Mouse (Mus musculus) lung, adult 2 months (tissue): Measurements from ENCODE around the gene Nupl2.

Experiments used
- CTCF ChIP-seq: fragments of 200-500 bp; IDR thresholded peaks from 2 replicates; pipeline ENCODE4 v1.5.1; 2011; ENCODE audit warnings: mild to moderate bottlenecking, low read length, control low read depth; ENCODE audit not compliant: insufficient read depth
- POLR2A ChIP-seq: fragments of 200-500 bp; IDR thresholded peaks from 2 replicates; pipeline ENCODE4 v1.6.1; 2011; ENCODE audit warnings: low read depth, mild to moderate bottlenecking, control low read depth, low read length, borderline replicate concordance; ENCODE audit errors: extremely low read depth

DNA sequence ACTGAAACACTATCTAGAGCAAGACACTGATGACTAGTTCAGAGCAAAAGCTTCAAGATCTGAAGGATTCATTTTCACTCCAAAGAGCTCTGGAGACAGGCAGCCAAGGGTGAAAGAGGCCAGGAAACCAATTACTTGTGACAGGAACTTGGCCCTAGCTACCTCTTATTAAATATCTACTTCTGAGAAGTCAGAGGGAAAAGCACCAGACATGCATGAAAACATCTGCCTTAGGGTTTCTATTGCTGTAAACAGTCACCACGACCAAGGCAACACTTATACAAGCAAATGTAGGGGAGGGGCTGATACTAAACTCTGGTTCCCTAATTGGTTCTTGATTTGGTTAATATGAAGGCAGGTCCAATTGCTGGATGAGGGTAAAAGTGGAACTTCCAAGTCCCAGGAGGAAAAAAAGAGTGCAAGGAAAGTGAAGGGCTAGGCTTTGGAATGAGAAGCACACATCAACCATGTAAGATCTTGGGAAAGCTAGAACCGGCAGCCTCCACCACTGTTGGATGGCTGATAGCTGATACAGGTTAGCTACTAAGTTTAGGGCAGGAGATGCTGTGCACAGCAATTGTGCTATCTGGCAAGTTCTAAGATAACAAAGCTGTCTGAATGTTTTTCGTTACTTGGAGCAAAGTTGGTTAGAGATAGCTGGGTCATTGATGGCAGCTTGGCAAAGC, 49.2 kb downstream of the Nupl2 start:
- no peak for TF ChIP-seq POLR2A
- no peak for TF ChIP-seq CTCF
